Mouse (Mus musculus) liver, embryonic 14.5 days (tissue): ENCODE data around the gene Fars2.

Source experiments
- CTCF ChIP-seq: IDR thresholded peaks from 2 replicates; pipeline ENCODE4 v1.5.1; 2016; ENCODE audit warnings: antibody characterized with exemption, low read depth, control low read depth
- EP300 ChIP-seq: IDR thresholded peaks from 2 replicates; pipeline ENCODE4 v1.6.1; 2016; ENCODE audit warnings: antibody characterized with exemption, low read depth

DNA sequence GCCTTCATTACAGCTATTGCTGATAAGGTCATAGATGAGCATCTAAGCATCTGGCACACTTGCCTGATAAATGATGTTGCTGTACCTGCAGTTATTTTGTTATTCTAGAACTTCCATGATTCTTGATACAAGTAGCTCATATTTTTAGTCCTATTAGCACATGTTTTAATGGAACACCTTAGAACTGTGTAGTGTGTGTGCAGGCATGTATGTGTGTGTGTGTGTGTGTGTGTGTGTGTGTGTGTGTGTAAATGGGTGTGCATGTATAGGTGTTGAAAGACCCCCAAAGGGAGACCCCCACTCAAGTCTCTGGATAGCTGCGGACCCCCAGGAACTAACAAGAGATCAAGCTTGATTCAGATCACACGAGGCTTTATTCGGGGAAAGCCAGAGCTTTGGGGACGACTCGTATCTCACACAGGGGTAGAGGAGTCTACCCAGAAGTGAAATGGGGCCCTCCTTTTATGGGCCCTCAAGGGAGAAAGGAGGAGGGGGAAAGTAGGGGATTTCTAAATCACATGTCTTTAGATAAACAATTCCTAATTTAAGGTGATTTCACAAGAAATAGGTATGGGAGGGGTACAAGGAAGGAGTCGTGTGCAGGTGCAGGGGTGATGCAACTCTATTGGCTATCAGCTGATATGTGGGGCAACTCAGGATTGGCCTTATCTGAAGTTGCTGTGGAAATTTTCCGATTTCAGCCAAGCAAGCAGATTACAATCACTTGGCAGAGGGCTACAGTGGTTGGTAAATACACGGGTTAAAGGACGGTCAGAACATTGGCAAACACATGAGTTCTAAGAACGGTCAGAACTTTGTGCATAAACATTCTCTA, 503.5 kb downstream of the Fars2 start:
- TF ChIP-seq CTCF = no peak
- TF ChIP-seq EP300 = no peak
